Mouse (Mus musculus) erythroblast, embryonic 14.5 days (primary cell): ENCODE results near the gene Foxe3.

Source experiments
- GATA1 ChIP-seq: IDR thresholded peaks from 2 replicates; pipeline ENCODE4 v1.6.1; 2012; ENCODE audit warnings: low read length, inconsistent platforms, mixed read lengths
- TAL1 ChIP-seq: IDR thresholded peaks from 3 replicates; pipeline ENCODE4 v1.6.1; 2012; ENCODE audit warnings: low read length, inconsistent platforms, mixed read lengths

DNA sequence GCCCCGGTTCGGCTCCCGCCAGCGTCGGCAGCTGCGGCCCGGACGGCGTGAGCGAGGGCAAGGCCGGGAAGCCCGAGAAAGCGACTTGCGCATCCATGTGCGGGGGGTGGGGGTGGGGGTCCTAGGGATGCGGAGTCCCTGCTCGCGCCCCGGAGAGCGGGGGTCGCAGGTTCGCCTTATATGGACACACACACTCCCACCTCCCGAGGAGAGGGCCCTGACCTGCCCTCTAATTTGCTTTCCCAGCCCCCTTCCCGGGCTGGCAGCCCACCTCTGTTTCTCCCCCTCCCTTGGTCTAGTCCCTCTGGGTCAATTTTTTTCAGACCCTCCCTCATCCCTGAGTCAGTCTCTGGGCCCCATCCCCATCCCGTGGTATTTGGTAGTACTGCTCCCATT lies at the start of gene Foxe3:
- TF ChIP-seq GATA1 = no peak
- TF ChIP-seq TAL1 = no peak
